Mouse (Mus musculus): ENCODE measurements around the gene Ttc8.

DNA sequence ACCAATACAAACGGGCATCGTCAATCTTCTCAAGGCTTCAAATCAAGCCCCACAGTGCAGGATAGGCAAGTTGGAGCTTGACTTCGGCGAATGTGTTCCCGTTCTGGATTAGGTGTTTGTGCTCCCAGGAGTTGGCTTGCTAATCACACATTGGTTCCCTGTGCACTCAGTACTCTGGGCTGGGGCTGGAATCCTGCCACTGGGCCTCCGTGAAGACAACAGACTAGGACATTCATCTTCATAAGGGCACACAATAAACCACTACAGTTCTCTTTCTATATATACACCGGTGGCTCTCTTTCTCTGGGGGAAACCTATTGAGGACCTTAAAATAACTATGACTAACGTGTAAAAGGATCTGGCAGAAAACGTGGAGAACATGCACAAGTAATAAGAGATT is 10.3 kb upstream of the Ttc8 start:
- no peak for TF ChIP-seq CTCF (IDR thresholded peaks at IDR 0.05; ENCODE audit: insufficient read depth, low read depth, low read length)
- TF ChIP-seq POLR2A (IDR thresholded peaks at IDR 0.05; ENCODE audit: insufficient read depth, low read depth, low read length) = no peak

Measured in olfactory bulb, adult 2 months (tissue).